Mouse (Mus musculus): ENCODE measurements at regions not wholly inside any gene's neighbourhood (a gene's known extent, or its start where the extent isn't known, plus 50 kb on each side); places are given as distances from the start of the nearest gene placed in this dataset.

GRCm38 (mm10) chr13:28311248-28311647 is 53.9 kb downstream of the Gm11361 start:
- Histone ChIP-seq H3K9me3 (ENCODE audit: low read length) (no peaks in the 10 kb centered on the region), H3K4me3 (ENCODE audit: low read depth, low read length) (no peak overlapping the region), H3K4me1 (ENCODE audit: insufficient read depth, low read depth, low read length) (no peaks in the 10 kb centered on the region), H3K27ac (ENCODE audit: low read length) (no peak overlapping the region; the same call in 1 of the 2 replicates), H3K4me2 (replicated peaks; ENCODE audit: low read depth, low read length) (no peak overlapping the region), H3K27me3 (replicated peaks; ENCODE audit: insufficient read depth, low read length) (no peaks in the 10 kb centered on the region), H3K9ac (replicated peaks; ENCODE audit: low read depth) (no peak overlapping the region), H3K36me3 (ENCODE audit: insufficient read depth, low read length) (no peaks in the 10 kb centered on the region)
- WGBS = 22% methylated on average over 2 of the region's 2 CpGs
- ATAC-seq (peak; percentile 54), DNase-seq (ENCODE audit: low spot score) (peak; percentile 59)
- TF ChIP-seq EP300 (IDR thresholded peaks at IDR 0.05) (no peak), CTCF (IDR thresholded peaks at IDR 0.05) (no peak)

- Histone ChIP-seq H3K4me3 (ENCODE audit: low read depth, low read length) (no peak overlapping the region), H3K9me3 (ENCODE audit: low read length) (no peaks in the 10 kb centered on the region), H3K36me3 (ENCODE audit: insufficient read depth, low read length) (no peaks in the 10 kb centered on the region), H3K27me3 (replicated peaks; ENCODE audit: insufficient read depth, low read length) (no peaks in the 10 kb centered on the region), H3K27ac (ENCODE audit: low read length) (no peak overlapping the region), H3K4me2 (replicated peaks; ENCODE audit: low read depth, low read length) (no peak overlapping the region), H3K4me1 (ENCODE audit: insufficient read depth, low read depth, low read length) (no peaks in the 10 kb centered on the region), H3K9ac (replicated peaks; ENCODE audit: low read depth) (no peak overlapping the region)
- DNase-seq (ENCODE audit: low spot score) (peak; percentile 65), ATAC-seq (peak; percentile 33; the same call in 1 of the 2 replicates)
- TF ChIP-seq EP300 (IDR thresholded peaks at IDR 0.05) = no peak
- no peak for TF ChIP-seq CTCF (IDR thresholded peaks at IDR 0.05)
- WGBS = 41% methylated on average over 2 of the region's 2 CpGs
These were observed 54.3 kb downstream of the Gm11361 start for GRCm38 (mm10) chr13:28311658-28312057.

GRCm38 (mm10) chr13:28312090-28312489 is 54.8 kb downstream of the Gm11361 start:
- no peak for ATAC-seq

GRCm38 (mm10) chr13:28313459-28313858 is 56.1 kb downstream of the Gm11361 start:
- Histone ChIP-seq H3K4me3 (ENCODE audit: low read depth, low read length) (no peak overlapping the region), H3K27ac (ENCODE audit: low read length) (no peak overlapping the region)

More at GRCm38 (mm10) chr13:28312090-28312489, 54.8 kb downstream of the Gm11361 start:
- WGBS = 34% methylated on average over 6 of the region's 6 CpGs
- TF ChIP-seq EP300 (IDR thresholded peaks at IDR 0.05) = no peak
- TF ChIP-seq CTCF (IDR thresholded peaks at IDR 0.05) = no peak
- no peak overlapping the region for H3K4me2 ChIP-seq (replicated peaks; ENCODE audit: low read depth, low read length)
- DNase-seq (ENCODE audit: low spot score) = peak; percentile 62
- H3K27ac ChIP-seq (ENCODE audit: low read length) = no peak overlapping the region
- no peak overlapping the region for H3K4me3 ChIP-seq (ENCODE audit: low read depth, low read length)
- no peaks in the 10 kb centered on the region for H3K9me3 ChIP-seq (ENCODE audit: low read length)
- H3K4me1 ChIP-seq (ENCODE audit: insufficient read depth, low read depth, low read length) = no peaks in the 10 kb centered on the region
- H3K9ac ChIP-seq (replicated peaks; ENCODE audit: low read depth) = no peak overlapping the region
- no peaks in the 10 kb centered on the region for H3K36me3 ChIP-seq (ENCODE audit: insufficient read depth, low read length)
- H3K27me3 ChIP-seq (replicated peaks; ENCODE audit: insufficient read depth, low read length) = no peaks in the 10 kb centered on the region

GRCm38 (mm10) chr13:28314997-28315396 is 57.7 kb downstream of the Gm11361 start:
- no peak for TF ChIP-seq CTCF (IDR thresholded peaks at IDR 0.05)
- TF ChIP-seq EP300 (IDR thresholded peaks at IDR 0.05) = no peak
- Histone ChIP-seq H3K9ac (replicated peaks; ENCODE audit: low read depth) (no peak overlapping the region), H3K4me2 (replicated peaks; ENCODE audit: low read depth, low read length) (no peak overlapping the region), H3K36me3 (ENCODE audit: insufficient read depth, low read length) (no peaks in the 10 kb centered on the region), H3K4me3 (ENCODE audit: low read depth, low read length) (no peak overlapping the region), H3K27me3 (replicated peaks; ENCODE audit: insufficient read depth, low read length) (no peaks in the 10 kb centered on the region), H3K9me3 (ENCODE audit: low read length) (no peaks in the 10 kb centered on the region), H3K27ac (ENCODE audit: low read length) (no peak overlapping the region), H3K4me1 (ENCODE audit: insufficient read depth, low read depth, low read length) (no peaks in the 10 kb centered on the region)
- DNase-seq (ENCODE audit: low spot score) = no peak
- no peak for ATAC-seq
- WGBS = 73% methylated on average over 5 of the region's 5 CpGs

More at GRCm38 (mm10) chr13:28313459-28313858, 56.1 kb downstream of the Gm11361 start:
- H3K9me3 ChIP-seq (ENCODE audit: low read length) = no peaks in the 10 kb centered on the region
- 47% methylated on average over 1 of the region's 1 CpGs for WGBS
- DNase-seq (ENCODE audit: low spot score) (peak; percentile 6), ATAC-seq (no peak)
- no peaks in the 10 kb centered on the region for H3K4me1 ChIP-seq (ENCODE audit: insufficient read depth, low read depth, low read length)
- H3K36me3 ChIP-seq (ENCODE audit: insufficient read depth, low read length) = no peaks in the 10 kb centered on the region
- H3K9ac ChIP-seq (replicated peaks; ENCODE audit: low read depth) = no peak overlapping the region
- no peaks in the 10 kb centered on the region for H3K27me3 ChIP-seq (replicated peaks; ENCODE audit: insufficient read depth, low read length)
- H3K4me2 ChIP-seq (replicated peaks; ENCODE audit: low read depth, low read length) = no peak overlapping the region
- TF ChIP-seq CTCF (IDR thresholded peaks at IDR 0.05) = no peak
- TF ChIP-seq EP300 (IDR thresholded peaks at IDR 0.05) = peak; percentile 31; the same call in 1 of the 2 replicates
